Mouse (Mus musculus) layer of hippocampus, adult 11-12 months (tissue): Measurements from ENCODE around the gene Mtss1l.

Experiments used
- DNase-seq: peaks from one replicate; pipeline ENCODE4 v3.0.0; 2022; ENCODE audit warnings: low spot score

Mtss1l gene

DNA sequence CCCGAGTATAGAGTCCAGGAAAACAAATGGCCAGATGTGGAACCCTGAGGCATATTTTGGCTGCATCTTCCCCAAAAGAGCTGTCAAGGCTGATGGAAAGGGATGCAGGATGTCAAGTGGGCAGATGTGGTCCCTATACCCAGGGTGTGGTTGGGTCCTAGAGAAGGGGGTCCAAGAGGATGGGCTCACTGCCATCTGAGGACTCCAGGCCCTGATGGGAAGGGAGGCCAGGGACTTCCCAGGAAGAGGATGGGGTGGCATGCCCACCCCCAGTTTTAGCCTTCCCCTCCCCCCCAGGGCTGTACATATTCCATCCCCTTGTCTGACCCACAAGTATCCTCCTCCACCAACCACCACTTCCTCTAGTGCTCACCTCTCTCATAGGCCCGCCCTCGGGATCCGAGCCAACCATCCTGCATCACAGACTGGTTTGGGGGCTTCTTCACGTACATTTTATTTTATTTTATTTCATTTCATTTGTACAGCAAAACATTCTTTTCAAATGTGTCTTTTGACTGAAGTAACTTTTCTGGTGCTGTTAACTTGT, 19.4 kb downstream of the Mtss1l start:
- DNase-seq: no peak

DNA sequence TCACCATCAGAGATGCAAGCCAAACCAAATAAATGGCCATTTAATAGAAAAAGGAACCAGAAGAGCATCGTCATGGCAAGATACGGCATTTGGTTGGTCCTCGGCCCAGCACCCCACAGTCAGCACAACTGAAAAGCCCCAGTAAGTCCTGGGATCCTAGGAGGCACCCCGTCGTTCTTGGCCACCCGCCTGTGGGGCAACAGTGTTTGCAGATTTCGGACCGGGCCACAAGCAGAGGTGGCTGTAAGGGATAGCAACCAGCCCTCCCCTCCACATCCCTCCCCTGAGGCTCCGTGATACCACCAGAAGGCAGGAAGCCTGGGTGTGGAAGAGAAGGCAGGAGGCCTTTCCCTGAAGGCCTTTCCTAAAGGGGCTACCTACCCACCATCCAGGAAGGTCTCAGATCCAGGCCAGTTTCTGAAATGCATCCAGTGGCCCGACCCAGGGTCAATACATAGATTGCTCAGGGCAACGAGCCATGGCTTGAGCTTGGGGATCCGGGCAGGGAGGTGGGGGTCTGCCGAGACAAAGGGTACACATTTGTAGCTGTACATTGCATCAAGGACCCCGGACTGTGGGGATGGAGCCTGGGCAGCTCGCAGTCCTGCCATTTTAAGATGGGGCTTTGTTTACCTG, 20.7 kb downstream of the Mtss1l start:
- no peak for DNase-seq

DNA sequence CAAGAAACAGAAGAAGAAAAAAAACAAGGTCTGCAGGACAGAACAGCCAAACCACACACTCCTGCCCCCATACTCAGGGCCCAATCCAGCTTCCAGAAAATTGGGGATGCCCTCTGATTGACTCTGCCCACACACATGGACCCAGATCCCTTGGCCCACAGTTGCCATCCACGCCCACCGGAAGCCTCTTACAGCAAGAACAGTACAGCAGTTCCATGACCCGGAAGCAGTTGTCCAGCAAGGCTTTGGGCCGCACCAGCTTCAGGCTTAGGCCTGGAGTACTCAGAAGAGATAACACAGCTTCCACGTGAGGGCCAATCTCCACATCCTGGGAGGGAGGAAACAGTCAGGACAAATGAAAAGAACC, 21.2 kb downstream of the Mtss1l start:
- DNase-seq: no peak

DNA sequence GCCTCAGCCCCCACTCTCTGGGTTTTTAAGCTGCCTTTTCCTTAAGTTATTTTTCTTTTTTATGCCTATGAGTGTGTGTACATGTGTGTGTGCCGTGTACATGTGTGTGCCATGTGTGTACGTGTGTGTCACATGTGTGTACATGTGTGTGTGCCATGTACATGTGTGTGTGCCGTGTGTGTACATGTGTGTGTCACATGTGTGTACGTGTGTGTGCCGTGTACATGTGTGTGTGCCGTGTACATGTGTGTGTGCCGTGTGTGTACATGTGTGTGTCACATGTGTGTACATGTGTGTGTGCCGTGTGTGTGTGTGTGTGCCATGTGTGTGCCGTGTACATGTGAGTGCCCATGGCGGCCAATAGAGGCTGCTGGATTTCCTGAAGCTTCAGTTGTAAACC, 23.9 kb downstream of the Mtss1l start:
- no peak for DNase-seq

DNA sequence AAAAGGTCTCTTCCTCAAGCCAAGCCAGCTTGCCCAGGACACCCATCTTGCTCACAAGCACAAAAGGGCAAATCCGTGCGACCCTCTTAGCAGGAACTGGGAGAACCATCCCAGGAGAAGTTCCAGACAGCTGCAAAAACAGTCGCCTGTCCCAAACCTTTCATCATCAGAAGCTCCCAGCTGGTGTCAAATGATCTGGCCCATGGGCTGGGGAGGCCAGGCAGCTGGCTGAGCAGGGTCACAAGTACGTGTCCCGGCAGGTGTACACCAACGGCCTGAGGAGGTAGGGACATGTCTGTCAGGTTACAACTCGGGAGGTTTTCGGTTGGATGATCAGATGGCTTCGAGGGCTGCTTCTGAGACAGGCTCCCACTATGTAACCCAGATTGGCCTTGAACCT, 25.4 kb downstream of the Mtss1l start:
- DNase-seq: no peak

DNA sequence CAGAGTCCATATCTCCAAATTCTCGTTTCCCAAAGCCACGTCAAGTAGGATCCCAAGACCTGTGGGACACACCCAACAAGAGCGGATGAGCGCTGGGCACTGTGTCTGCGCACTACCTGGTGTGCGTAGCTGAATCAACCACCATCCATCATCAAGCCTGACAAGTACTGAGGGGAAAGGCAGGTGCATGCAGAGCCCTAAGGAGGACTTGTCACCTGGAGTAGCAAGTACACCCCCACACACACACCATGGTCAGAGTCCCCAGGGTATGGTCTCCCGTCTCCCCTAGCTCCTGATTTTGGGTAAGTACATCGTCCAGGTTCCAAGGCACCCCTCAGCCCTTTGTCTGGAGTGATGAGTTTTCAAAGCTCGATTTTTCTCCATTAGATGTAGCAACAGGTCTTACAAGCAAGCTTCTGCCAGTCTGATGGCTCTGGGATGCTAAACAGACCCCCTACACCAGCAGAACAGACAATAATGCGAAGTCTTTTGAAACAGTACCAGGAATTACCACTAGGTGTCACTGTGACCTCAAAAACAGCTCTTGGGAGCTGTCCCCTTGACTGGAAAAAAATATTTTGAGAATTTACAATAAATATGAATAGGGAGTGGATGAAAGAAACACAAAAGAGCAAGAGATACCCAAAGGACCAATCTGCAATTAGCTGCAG, 28.4 kb downstream of the Mtss1l start:
- peak; percentile 70 for DNase-seq

DNA sequence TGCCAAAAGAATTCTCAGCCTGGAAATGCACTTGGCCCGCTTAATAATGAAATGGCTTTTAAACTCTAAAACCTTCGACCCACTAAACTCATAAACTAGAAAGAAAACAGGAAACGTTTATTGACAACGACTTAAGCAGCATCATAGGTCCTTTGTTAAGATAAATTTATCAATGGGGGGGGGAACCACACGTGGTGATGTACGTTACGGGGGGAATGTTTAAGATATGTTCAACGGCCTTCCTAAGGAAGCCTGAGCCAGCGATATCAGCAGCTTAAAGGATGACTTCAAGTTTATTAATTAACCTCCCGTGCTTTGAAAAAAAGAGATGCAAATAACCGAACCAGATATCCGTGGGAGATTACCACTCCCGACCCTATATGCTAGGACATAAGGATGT, 29.0 kb downstream of the Mtss1l start:
- DNase-seq: no peak

DNA sequence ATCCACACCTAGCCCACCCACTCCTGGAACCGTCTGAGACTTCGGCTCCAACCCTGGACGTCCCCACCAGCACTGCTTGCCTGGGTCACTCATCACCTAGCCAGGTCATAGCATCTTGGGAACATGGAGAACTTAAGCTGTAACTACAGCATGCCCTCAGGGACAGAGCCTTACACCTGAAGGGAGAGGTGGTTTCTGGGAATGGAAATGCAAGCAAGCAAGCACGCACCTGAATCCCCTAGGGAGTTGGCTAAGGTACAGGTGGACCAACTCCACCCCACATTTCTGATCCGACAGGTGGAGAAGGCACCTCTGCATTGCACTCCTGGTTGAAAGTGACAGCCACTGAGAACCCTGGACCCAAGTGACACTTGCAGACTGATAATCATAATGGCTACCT, 30.2 kb downstream of the Mtss1l start:
- no peak for DNase-seq

DNA sequence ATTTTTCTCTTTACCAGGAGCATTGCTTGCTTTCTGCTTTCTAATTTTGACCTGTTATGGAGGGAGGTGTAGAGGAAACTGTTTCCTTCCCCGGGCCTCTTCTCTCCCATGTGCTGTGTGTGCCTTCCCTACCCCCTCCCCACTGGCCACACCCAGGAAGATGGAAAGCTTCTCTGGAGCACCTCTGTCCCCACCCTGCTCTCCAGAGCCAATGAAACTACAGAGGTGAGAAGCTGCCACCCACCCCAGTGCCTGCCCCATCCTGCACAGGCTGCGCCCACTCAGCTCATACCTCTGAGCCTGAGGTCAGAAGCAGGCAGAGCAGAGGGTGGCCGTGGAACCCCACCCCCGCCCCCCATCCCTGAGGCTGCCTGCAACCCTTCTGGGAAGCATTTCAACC, 33.4 kb downstream of the Mtss1l start:
- DNase-seq: no peak

DNA sequence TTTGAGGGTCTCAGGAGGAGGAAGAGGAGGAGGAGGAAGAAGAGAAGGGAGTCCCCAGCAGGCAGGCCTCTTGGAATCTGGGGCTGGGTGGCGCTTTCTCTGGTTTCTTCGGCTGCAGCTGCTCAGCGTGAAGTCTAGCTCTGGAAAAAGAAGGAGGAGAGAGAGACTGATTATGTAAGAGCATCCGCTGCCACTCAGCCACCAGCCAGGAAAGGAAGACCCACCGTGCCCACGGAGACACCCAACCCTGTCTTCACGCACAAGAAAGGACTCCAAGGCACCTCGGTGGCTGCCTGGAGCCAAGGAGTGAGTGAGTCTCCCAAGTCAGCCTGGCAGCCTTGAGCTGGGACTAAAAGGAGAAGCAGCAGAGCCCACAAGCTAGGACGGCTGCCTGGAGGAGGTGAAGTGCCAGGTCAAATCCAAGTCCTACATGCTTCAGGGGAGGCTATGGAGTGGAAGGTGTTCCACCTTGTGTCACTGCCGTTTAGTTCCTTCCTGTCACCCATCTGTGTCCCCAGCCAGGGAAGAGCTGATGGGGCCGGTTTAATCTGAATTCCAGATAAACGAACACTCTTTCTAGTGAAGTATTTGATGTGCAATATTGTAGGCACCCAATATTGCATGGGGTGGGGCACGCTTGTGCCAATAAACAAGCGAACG, 34.4 kb downstream of the Mtss1l start:
- DNase-seq: peak; percentile 52

DNA sequence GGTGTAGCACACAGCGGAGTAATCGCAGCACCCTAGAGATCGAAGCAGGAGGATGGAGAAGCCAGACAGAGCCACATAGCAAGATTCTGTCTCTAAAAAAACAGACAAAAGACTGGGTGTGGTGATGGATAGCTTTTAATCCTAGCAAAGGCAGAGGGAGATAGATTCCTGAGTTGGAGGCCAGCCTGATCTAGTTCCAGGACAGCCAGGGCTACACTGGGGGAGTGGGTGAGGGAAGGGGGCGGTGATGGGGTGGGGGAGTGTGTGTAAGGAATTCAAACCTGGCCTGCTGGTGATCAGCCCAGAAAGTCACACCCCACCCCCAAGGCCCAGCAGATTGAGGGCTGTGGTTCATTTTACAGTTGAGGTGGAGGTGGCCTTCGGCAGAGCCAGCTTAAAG, 34.9 kb downstream of the Mtss1l start:
- DNase-seq: no peak

DNA sequence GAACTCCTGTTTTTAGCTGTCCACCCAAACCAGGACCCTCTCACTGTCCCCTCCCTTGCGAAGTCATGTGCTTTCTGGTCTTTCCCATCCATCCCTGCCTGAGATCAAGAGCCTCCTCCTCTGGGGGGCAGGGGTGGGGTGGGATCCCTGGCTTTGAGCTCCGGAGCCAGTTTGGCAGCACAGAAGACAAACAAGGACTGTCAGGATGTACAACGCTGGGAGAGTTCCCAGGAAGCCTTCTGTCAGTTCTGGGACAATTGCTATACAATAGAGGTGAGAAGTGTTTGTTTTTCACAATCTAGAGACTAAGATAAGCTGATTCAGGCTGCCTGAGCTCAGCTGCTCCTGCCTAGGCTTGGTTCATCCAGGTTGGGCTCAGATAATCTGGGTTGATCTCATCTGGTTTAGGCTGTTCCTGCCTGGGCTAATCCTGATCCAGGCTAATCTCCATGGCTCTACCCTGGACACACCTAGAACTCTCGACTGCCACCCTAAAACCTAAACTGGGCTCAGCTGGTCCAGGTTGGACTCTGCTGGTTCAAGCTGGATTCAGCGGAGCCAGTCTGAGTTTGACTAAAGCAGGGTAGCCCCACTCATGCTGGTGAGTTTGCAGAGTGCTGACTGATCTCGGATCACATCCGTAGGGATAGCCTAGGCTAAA, 39.1 kb downstream of the Mtss1l start:
- DNase-seq: no peak

DNA sequence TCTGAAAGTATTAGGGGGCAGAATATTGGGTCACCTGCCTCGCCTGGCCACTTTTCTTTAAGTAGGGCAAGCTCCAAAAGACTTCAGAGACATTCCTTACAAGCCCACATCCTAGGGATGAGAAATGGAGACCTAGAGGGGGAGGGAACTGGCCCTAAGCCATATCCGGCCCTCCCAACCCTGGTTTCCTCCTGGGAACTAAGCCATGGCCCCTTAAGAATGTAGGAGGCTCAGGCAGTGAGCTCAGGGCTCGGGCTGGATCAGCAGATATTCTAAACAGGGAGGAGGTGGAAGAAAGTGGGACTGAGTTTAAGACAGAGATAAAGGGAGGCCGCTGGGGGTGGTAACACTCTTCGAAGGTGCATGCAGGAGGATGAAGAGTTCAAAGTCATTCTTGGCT, 39.9 kb downstream of the Mtss1l start:
- DNase-seq: no peak

DNA sequence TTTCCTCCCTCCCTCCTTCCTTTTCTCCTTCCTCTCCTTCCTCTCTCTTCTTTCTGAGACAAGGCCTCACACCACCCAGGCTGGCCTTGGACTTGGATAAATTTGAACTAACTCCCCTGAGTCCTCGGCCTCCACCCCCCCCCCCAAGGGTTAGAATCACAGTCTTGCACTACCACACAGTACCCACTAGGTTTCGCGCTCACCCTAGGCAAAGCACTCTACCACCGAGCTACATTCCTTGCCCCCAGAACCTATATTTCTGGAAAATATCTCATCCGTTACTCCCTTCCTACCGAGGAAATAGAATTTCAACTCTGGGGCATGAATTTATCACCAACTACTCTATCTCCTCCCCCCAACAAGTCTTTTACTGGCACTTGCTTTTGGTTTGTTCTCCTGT, 40.7 kb downstream of the Mtss1l start:
- DNase-seq: no peak

DNA sequence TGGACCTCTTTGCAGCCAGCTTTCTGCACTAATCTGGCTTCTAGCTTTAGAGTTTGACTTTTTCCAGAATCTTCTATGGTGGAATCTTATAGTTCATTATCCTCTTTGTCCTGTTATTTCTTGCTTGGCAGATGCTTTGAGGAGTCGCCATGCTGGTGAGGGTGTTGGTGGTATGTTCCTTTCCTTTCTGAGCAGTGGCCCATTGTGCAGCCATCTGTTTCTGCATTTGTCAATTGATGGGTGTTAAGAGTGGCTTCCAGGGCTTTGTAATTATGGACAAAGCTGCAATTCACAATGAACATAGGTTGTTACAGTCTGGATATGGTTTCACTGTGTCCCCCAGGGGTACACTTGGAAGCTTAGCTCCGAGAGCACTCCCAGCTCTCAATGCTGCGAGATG, 43.4 kb downstream of the Mtss1l start:
- DNase-seq: peak; percentile 41

DNA sequence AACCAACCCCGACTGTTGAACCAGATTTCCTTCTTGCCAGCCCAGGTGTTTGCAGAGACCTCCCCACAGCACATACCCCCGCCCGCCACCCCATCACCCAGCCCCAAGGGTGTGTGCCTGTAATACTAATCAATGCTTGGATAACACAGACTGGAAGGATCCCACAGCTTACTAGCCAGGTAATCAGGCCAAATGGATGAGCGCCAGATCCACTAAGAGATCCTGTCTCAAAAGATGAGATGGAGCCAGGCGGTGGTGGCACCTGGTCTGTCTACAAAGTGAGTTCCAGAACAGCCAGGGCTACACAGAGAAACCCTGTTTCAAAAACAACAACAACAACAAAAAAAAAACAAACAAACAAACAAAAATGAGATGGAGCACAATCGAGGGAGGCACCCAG, 46.0 kb downstream of the Mtss1l start:
- no peak for DNase-seq

DNA sequence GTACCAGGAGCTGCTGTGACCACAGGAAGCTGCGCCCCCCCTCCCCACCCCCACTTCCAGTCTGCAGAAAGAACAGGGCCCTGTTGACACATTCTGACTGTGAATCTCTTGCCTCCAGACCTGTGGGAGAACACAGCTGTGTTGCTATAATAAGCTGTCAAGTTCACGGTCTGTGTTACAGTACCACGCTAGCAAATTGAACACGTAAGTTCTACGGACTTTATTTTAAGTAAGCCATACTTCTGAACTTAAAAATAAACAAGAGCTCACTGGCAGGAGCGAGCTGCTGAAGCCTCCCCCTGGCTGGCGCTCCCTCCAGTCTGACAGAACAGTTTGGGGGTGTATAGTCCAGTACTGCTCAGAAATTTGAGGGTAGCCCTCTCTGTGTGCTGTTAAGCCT, 51.2 kb downstream of the Mtss1l start:
- no peak for DNase-seq

DNA sequence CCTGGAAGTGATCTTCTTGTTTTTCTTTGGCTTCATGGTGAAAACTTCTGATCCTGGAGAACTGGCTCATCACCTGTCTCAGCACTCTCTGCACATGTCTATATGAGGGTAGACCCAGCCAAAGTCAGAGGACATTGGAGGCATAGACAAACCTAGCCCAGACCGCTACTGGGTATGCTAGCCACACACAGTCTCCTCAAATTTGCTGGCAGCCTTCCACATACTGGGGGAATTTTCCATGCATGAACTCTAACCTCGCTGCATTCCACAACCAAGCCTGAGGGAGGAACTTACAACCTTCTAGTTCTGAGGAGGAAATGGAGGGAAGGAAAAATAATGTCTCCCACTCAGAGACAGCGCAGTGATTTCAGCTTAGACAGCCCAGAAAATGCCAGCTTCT, 52.8 kb downstream of the Mtss1l start:
- no peak for DNase-seq

DNA sequence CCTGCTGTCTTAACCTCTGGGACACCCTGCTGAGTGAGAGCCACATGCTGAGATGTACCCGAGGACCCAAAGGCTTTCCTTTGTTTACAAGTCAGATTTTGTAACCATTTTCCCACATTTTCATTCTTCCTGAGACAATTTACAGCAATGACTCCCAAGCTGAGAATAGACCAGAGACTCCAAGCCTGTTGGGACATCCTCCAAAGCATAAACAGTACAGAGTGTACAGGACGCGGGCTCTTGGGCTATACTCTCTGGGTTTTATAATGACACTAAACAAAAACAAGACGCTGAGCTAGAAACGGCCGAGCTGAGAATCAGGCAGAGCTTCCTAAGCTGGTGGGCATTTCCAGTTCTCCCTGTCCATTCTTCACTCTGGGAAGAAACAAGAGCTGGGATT, 53.4 kb downstream of the Mtss1l start:
- DNase-seq: no peak

DNA sequence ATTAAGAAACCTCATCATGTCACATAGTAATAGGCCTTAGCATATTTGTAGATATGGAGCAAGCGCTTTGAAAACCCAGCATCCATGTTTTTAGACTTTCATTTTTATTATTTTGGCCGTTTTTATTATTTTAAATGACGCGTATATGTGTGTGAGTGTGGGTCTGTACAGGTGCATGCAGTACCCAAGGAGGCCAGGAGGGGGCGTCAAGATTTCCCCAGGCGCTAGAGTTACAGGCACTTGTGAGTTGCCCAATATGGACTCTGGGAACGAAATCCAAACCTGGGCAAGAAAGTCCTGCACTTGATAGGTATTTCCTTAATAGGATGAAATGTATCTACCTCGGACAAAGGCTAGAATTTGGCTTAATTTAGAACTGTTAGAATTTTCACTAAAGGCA, 54.0 kb downstream of the Mtss1l start:
- no peak for DNase-seq

DNA sequence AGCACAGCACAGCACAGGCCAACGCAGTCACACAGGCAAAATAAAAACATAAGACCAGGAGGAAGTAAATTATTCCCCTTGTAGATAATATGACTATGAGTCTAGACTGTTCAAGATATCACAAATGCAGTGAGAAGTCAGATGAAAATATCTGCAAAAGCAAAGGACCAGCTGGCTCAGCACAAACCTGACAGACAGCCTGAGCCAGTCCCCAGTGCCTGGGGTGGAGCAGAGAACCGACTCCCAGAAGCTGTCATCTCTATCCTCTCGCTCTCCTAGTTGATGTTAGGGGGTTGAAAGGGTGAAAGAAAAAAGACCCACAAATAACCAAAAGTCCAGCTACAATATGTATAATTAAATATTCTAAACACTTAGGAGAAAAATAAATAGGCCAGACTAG, 54.4 kb downstream of the Mtss1l start:
- no peak for DNase-seq

DNA sequence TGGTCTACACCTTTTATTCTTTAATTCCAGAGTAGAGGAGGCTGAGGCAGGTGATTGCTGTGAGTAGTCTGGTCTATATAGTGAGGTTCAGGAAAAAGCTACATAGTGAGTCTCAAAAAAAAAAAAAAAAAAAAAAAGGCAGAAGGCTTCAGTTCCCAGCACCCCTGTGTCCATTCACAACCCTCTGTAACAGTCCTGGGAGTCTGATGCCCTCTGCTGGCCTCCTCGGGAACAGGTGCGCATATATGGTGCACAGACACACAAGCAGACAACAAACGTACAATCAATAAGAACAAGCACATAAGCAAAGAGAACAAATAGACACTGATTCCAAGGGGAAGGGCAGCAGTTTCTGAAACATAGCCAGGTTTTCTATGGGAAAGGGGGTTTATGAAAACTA, 55.1 kb downstream of the Mtss1l start:
- no peak for DNase-seq
